Mouse (Mus musculus) left cerebral cortex, adult 2 months (tissue): ENCODE measurements around the gene Ppp1r14a. TPM values are rescaled to one million over a fixed set of nuclear protein-coding genes. Genes with fewer than 3 reads are reported as not detected.

Source experiments
- DNase-seq, 2 experiments: peaks; one replicate each; pipeline ENCODE4 v3.0.0; 2021 to 2022; ENCODE audit warnings: low spot score in 2 of 2, mixed read lengths in 1 of 2; ENCODE audit errors: extremely low spot score in 1 of 2
- H3K27ac ChIP-seq: fragments of 200-600 bp; 2 replicates; pipeline ENCODE4 v1.8.1; 2022
- H3K4me3 ChIP-seq: fragments of 200-600 bp; 2 replicates; pipeline ENCODE4 v1.8.1; 2022
- CTCF ChIP-seq: fragments of 200-600 bp; IDR thresholded peaks from 2 replicates; pipeline ENCODE4 v1.8.1; 2022; ENCODE audit warnings: antibody characterized with exemption, mild to moderate bottlenecking, moderate library complexity
- intact Hi-C: fragments of 180-260 bp; cut with DNase I; formaldehyde crosslinking; loops from one replicate; pipeline ENCODE4 v1.15.1; 2025
- long read RNA-seq, 2 experiments: library from polyadenylated mRNA; stranded (forward); transcript quantifications; one replicate each; pipeline ENCODE4 v2.0.0; 2021; ENCODE audit warnings: borderline mapping rate in 2 of 2
- total RNA-seq, 2 experiments: library from RNA; stranded (reverse); gene quantifications; 2 replicates each; pipeline ENCODE4 v1.2.3; 2021

Gene Ppp1r14a
- total RNA-seq: 10 to 100 TPM; 15.1 to 18.2 TPM
- long read RNA-seq, experiment 1, transcript Ppp1r14a-201 (4 exons, 950 nt): major isoform, 5 of 8 reads
- long read RNA-seq, experiment 1, partial matches to known transcripts: 2 of 8 reads
- long read RNA-seq, experiment 1, other reads (novel, unspliced or antisense): 1 of 8 reads
- long read RNA-seq, experiment 2, partial matches to known transcripts: 0 of 3 reads
- long read RNA-seq, experiment 2, other reads (novel, unspliced or antisense): 0 of 3 reads

- peak; percentile 86 for TF ChIP-seq CTCF
- peak within 1 kb of the TSS; percentile 43 for H3K4me3 ChIP-seq
- peak; percentile 56 to 60 for DNase-seq
- peak within 1 kb of the TSS; percentile 72; the same call in 1 of the 2 replicates for H3K27ac ChIP-seq
- intact Hi-C loops: loop anchor here (5.0 kb wide), 1 partner anchor 233 kb away; no protein-coding TSS in a partner anchor
These were observed at the start of gene Ppp1r14a for GRCm38 (mm10) chr7:29288942-29289638. Gene Ppp1r14a (plus strand): TSS chr7:29289308.

- no peak for DNase-seq
- intact Hi-C loops: loop anchor here (5.0 kb wide), 1 partner anchor 193 kb away; no protein-coding TSS in a partner anchor
- peak; percentile 53 for TF ChIP-seq CTCF
- Histone ChIP-seq H3K27ac (no peak overlapping the region), H3K4me3 (no peak overlapping the region)
These were observed 44.2 kb upstream of the Ppp1r14a start for GRCm38 (mm10) chr7:29244732-29245416.

- Histone ChIP-seq H3K4me3 (no peak overlapping the region), H3K27ac (no peak overlapping the region)
- TF ChIP-seq CTCF: no peak
- intact Hi-C loops: loop anchor here (2.0 to 5.0 kb wide), 2 partner anchors 55 to 194 kb away; no protein-coding TSS in a partner anchor
- no peak for DNase-seq
These were observed 43.1 kb upstream of the Ppp1r14a start for GRCm38 (mm10) chr7:29246015-29246414.

- H3K4me3 ChIP-seq: no peak overlapping the region
- H3K27ac ChIP-seq: no peak overlapping the region
- intact Hi-C loops: loop anchor here (2.0 to 5.0 kb wide), 2 partner anchors 54 to 194 kb away; no protein-coding TSS in a partner anchor
- no peak for TF ChIP-seq CTCF
- no peak for DNase-seq
These were observed 42.3 kb upstream of the Ppp1r14a start for GRCm38 (mm10) chr7:29246619-29247313.

DNA sequence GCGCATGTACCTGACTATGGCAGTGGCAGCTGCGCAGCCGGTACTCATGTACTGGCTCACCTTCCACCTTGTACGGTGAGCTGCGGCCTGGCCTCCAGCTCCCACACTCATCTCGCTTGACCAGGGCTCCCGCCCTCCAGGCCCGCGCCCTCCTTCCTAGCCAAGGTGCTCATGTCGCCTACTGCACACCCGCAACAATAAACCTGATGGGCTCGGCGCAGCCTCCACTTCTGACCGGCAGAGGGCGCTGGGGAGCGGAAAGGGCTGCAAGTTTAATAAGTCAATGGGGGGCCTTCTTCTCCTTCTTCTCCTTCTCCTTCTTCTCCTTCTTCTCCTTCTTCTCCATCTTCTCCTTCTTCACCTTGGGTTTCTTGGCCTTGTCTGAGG, 41.8 kb upstream of the Ppp1r14a start:
- Histone ChIP-seq H3K4me3 (no peak overlapping the region), H3K27ac (no peak overlapping the region)
- DNase-seq: peak; percentile 71 to 82
- TF ChIP-seq CTCF: peak; percentile 90
- intact Hi-C loops: loop anchor here (2.0 to 5.0 kb wide), 2 partner anchors 53 to 195 kb away; no protein-coding TSS in a partner anchor

DNA sequence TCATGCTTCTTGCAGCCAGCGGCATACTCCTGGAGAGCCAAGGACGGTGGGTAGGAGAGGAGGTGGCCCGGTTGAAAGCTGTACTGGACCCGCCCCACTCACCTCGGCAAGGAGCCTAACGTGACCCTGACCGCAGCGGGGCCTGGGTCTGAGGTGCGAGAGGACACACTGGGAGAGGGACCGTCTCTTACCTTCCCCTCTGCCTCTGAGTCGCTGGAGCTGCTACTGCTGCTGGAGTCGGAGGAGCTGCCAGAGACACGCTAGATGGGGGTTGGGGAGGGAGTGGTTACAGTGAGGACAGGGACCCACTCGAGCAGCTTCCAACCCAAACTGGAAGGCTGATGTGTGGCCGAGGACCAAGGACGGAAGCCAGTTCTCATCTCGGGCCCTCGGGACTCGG, 41.4 kb upstream of the Ppp1r14a start:
- H3K27ac ChIP-seq: no peak overlapping the region
- no peak overlapping the region for H3K4me3 ChIP-seq
- intact Hi-C loops: loop anchor here (2.0 to 5.0 kb wide), 3 partner anchors 53 to 195 kb away; no protein-coding TSS in a partner anchor
- DNase-seq: no peak
- no peak for TF ChIP-seq CTCF

DNA sequence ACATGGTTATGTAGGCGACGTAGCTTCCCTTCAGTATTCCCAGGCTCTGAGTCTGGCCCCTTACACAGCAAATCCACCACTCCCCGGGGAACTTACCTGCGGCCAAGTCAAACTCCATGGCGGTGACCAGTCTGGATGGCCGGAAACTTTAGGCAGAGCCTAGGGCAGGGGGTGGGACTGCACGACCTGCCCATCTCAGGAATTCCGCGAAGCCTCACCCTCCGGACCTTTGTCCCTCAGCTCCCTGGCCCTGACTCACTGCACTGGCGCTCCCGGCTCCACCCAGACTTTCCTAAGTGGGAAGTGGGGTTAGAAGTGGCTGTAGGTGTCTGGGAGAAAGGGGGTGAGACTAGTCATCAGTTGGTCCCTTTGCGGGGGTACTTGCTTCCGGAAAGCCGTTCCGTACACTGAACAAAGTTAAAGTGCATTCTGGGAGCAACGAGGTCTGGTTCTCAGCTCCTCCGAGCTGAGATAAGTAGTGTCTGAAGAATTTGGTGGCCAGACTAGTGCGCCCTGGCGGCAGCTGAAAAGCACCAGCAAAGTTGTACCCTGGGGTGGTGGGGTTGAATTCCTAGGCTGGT, 40.8 kb upstream of the Ppp1r14a start, which contains the start of gene 2200002D01Rik:
TSS of gene 2200002D01Rik (minus strand) at position 206 of the 581 bp plus-strand sequence.
- no peak within 1 kb of the TSS for H3K4me3 ChIP-seq
- intact Hi-C loops: loop anchor here (2.0 to 5.0 kb wide), 2 partner anchors 116 to 196 kb away; no protein-coding TSS in a partner anchor
- no peak for DNase-seq
- TF ChIP-seq CTCF: no peak
- H3K27ac ChIP-seq: no peak within 1 kb of the TSS

- no peak for TF ChIP-seq CTCF
- DNase-seq: no peak
- Histone ChIP-seq H3K4me3 (no peak overlapping the region), H3K27ac (no peak overlapping the region)
- intact Hi-C loops: no loop called here
These were observed 37.9 kb upstream of the Ppp1r14a start for GRCm38 (mm10) chr7:29251166-29251565.

DNA sequence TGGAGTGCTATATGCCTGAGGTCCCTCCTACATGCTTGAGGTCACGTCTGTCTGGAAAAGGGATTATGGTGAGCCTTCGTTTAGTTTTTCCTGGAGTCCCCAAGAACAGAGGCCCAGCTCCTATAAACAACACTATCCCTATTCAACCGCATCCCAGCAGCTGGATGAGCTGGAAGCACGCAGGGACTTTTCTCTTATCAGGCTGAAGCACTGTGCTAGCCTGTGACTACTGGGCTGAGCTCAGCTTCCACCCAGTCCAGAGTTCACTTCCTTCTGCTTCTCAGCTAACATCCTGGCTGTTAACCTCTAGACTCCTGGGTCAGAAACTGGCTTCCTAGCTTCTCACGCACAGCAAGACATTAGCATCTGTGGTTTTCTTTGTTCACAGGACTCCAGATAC, 35.3 kb upstream of the Ppp1r14a start:
- H3K4me3 ChIP-seq: no peak overlapping the region
- no peak overlapping the region for H3K27ac ChIP-seq
- intact Hi-C loops: no loop called here
- no peak for TF ChIP-seq CTCF
- no peak for DNase-seq

DNA sequence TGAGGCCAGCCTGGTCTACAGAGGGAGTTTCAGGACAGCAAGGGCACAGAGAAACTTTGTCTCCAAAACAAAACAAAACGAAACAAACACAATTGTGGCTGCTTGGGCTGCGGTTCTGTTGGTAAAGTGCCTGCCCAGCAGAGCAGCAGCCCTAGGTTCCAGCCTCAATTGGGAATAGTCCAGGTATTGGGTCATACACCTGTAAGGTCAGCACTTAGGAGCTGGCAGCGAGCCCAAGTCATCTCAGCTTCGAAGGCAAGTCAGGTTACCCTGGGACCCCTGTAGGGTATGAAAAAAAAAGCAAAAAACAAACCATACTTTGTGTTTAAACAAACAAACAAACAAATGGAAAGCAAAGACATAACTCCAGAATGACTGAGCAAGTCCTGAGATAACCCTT, 33.2 kb upstream of the Ppp1r14a start:
- no peak for TF ChIP-seq CTCF
- intact Hi-C loops: no loop called here
- no peak overlapping the region for H3K27ac ChIP-seq
- no peak overlapping the region for H3K4me3 ChIP-seq
- no peak for DNase-seq

- intact Hi-C loops: no loop called here
- Histone ChIP-seq H3K4me3 (no peak overlapping the region), H3K27ac (no peak overlapping the region)
- TF ChIP-seq CTCF: no peak
- no peak for DNase-seq
These were observed 31.7 kb upstream of the Ppp1r14a start for GRCm38 (mm10) chr7:29257368-29257767.
